Mouse (Mus musculus) limb, embryonic 13.5 days (tissue): Measurements from ENCODE around the gene 1810009A15Rik. TPM values are rescaled to one million over a fixed set of nuclear protein-coding genes. Genes with fewer than 3 reads are reported as not detected.
A peak's percentile ranks its signal among the peaks of the same experiment; 100 is the strongest.

ENCODE experiments used
- ATAC-seq: fragments of 200-750 bp; cut with Nextera tagmentation; 2 replicates; pipeline ENCODE4 v1.8.0; 2017; ENCODE audit warnings: low read depth, moderate number of reproducible peaks, moderate TSS enrichment; ENCODE audit not compliant: low FRiP score
- H3K27ac ChIP-seq: fragments of 300-500 bp; sonication (generic); 2 replicates; pipeline ENCODE4 v1.5.1; 2015; ENCODE audit warnings: inconsistent platforms, mild to moderate bottlenecking, moderate library complexity
- H3K27me3 ChIP-seq: fragments of 300-500 bp; sonication (generic); 2 replicates; pipeline ENCODE4 v1.6.1; 2015; ENCODE audit warnings: mild to moderate bottlenecking, inconsistent platforms
- H3K36me3 ChIP-seq: fragments of 300-500 bp; sonication (generic); 2 replicates; pipeline ENCODE4 v1.6.1; 2015; ENCODE audit warnings: inconsistent platforms, mild to moderate bottlenecking, moderate library complexity
- H3K4me1 ChIP-seq: fragments of 300-500 bp; sonication (generic); 2 replicates; pipeline ENCODE4 v1.6.1; 2015; ENCODE audit warnings: inconsistent platforms
- H3K4me2 ChIP-seq: fragments of 300-500 bp; sonication (generic); replicated peaks from 2 replicates; pipeline ENCODE4 v1.6.1; 2015; ENCODE audit warnings: inconsistent platforms, mild to moderate bottlenecking, moderate library complexity
- H3K4me3 ChIP-seq: fragments of 300-500 bp; sonication (generic); 2 replicates; pipeline ENCODE4 v1.5.1; 2015; ENCODE audit warnings: moderate library complexity, mild to moderate bottlenecking, inconsistent platforms
- H3K9ac ChIP-seq: fragments of 300-500 bp; sonication (generic); 2 replicates; pipeline ENCODE4 v1.6.1; 2015; ENCODE audit warnings: mild to moderate bottlenecking, inconsistent platforms
- H3K9me3 ChIP-seq: fragments of 300-500 bp; sonication (generic); 2 replicates; pipeline ENCODE4 v1.6.1; 2016; ENCODE audit warnings: inconsistent platforms
- WGBS: fragments of 180-500 bp; shearing (Covaris S2); methylation state at CpG from one replicate; pipeline ENCODE4 v1.1.7; 2015; 5-methylcytosine and 5-hydroxymethylcytosine counted together
- microRNA-seq: library from miRNA; unstranded; fragments of <30 nt; microRNA quantifications from one replicate; pipeline ENCODE4, GENCODE M21; 2016
- polyA plus RNA-seq: library from polyadenylated mRNA; unstranded; fragments of >200 nt; fragmentation: Nextera tagmentation; extraction: Ambion mirVana; gene quantifications from 2 replicates; pipeline ENCODE4 v1.2.1, GENCODE M21; 2015

1810009A15Rik gene
- polyA plus RNA-seq, 1 experiment from 2014 or later: 96.6 TPM

- Histone ChIP-seq H3K9me3 (no peaks in the 10 kb centered on the region), H3K27me3 (no peaks in the 10 kb centered on the region), H3K4me3 (peak within 1 kb of the TSS; percentile 80), H3K9ac (peak within 1 kb of the TSS; percentile 91), H3K36me3 (peaks cover 56% of the 10 kb centered on the region), H3K4me1 (peaks cover 11% of the 10 kb centered on the region), H3K4me2 (peak within 1 kb of the TSS; percentile 72), H3K27ac (peak within 1 kb of the TSS; percentile 74)
- peak; percentile 84 for ATAC-seq
- WGBS: under 1% methylated on average over 59 of the region's 74 CpGs
Observed at GRCm38 (mm10) chr19:8929224-8930088, 40.8 kb downstream of the 1810009A15Rik start, which contains the start of the genes Rom1 and Eml3. Gene Rom1 (minus strand): TSS chr19:8929356. Gene Eml3 (plus strand): TSS chr19:8929552.

GRCm38 (mm10) chr19:8930117-8930516 is 41.5 kb downstream of the 1810009A15Rik start:
- no peak for ATAC-seq
- Histone ChIP-seq H3K4me1 (peaks cover 11% of the 10 kb centered on the region), H3K9me3 (no peaks in the 10 kb centered on the region), H3K9ac (peak overlapping the region; percentile 91), H3K4me3 (peak overlapping the region; percentile 80), H3K4me2 (peak overlapping the region; percentile 72), H3K27me3 (no peaks in the 10 kb centered on the region), H3K27ac (peak overlapping the region; percentile 74; the same call in 1 of the 2 replicates), H3K36me3 (peaks cover 62% of the 10 kb centered on the region)
- WGBS: 7% methylated on average over 11 of the region's 11 CpGs

- Histone ChIP-seq H3K4me3 (peak overlapping the region; percentile 80), H3K36me3 (peaks cover 62% of the 10 kb centered on the region), H3K9me3 (no peaks in the 10 kb centered on the region), H3K4me2 (peak overlapping the region; percentile 72), H3K4me1 (peaks cover 11% of the 10 kb centered on the region), H3K9ac (peak overlapping the region; percentile 91), H3K27ac (no peak overlapping the region), H3K27me3 (no peaks in the 10 kb centered on the region)
- 73% methylated on average over 7 of the region's 7 CpGs for WGBS
- ATAC-seq: no peak
Observed at GRCm38 (mm10) chr19:8930771-8931170, 42.1 kb downstream of the 1810009A15Rik start.

GRCm38 (mm10) chr19:8936736-8937135 is 48.1 kb downstream of the 1810009A15Rik start:
- Histone ChIP-seq H3K4me2 (no peak overlapping the region), H3K36me3 (peaks cover 71% of the 10 kb centered on the region), H3K4me1 (peaks cover 14% of the 10 kb centered on the region), H3K9ac (no peak overlapping the region), H3K9me3 (no peaks in the 10 kb centered on the region), H3K4me3 (no peak overlapping the region), H3K27ac (no peak overlapping the region), H3K27me3 (no peaks in the 10 kb centered on the region)
- 86% methylated on average over 2 of the region's 2 CpGs for WGBS
- no peak for ATAC-seq

Small RNA genes lying within 50 kb of the gene (microRNA-seq; reads per million reads assigned to microRNA genes)
- not detected for gene Mir5136

Other genes with a start within 250 kb of the 1810009A15Rik start
- 0.71 and 1.0 TPM in 2 replicates for gene Chrm1, start 225.1 kb upstream of the 1810009A15Rik start, polyA plus RNA-seq
- gene Slc3a2, start 165.5 kb upstream of the 1810009A15Rik start, polyA plus RNA-seq: 101 and 103 TPM in 2 replicates
- 98.7 TPM in 2 replicates for gene Wdr74, start 153.0 kb upstream of the 1810009A15Rik start, polyA plus RNA-seq
- gene 1700092M07Rik, start 148.1 kb upstream of the 1810009A15Rik start, polyA plus RNA-seq: 2.1 TPM in 2 replicates
- gene Stx5a, start 147.4 kb upstream of the 1810009A15Rik start, polyA plus RNA-seq: 194 and 205 TPM in 2 replicates
- gene Nxf1, start 131.8 kb upstream of the 1810009A15Rik start, polyA plus RNA-seq: 214 and 217 TPM in 2 replicates
- gene Tmem223, start 117.9 kb upstream of the 1810009A15Rik start, polyA plus RNA-seq: 211 and 232 TPM in 2 replicates
- gene Tmem179b, start 114.4 kb upstream of the 1810009A15Rik start, polyA plus RNA-seq: 62.7 and 66.2 TPM in 2 replicates
- 31.9 and 32.8 TPM in 2 replicates for gene Taf6l, start 102.4 kb upstream of the 1810009A15Rik start, polyA plus RNA-seq
- 183 and 185 TPM in 2 replicates for gene Polr2g, start 90.3 kb upstream of the 1810009A15Rik start, polyA plus RNA-seq
- 6.0 and 6.7 TPM in 2 replicates for gene Zbtb3, start 86.3 kb upstream of the 1810009A15Rik start, polyA plus RNA-seq
- 67.1 and 73.4 TPM in 2 replicates for gene Ttc9c, start 69.5 kb upstream of the 1810009A15Rik start, polyA plus RNA-seq
- 5.9 and 6.3 TPM in 2 replicates for gene Hnrnpul2, start 68.8 kb upstream of the 1810009A15Rik start, polyA plus RNA-seq
- gene AC129217.1, start 59.1 kb upstream of the 1810009A15Rik start, polyA plus RNA-seq: not detected in 2 replicates
- 45.2 and 49.3 TPM in 2 replicates for gene Bscl2, start 51.4 kb upstream of the 1810009A15Rik start, polyA plus RNA-seq
- 8.7 and 8.8 TPM in 2 replicates for gene Gng3, start 49.7 kb upstream of the 1810009A15Rik start, polyA plus RNA-seq
- 0.75 and 0.93 TPM in 2 replicates for gene Lrrn4cl, start 38.1 kb upstream of the 1810009A15Rik start, polyA plus RNA-seq
- 179 TPM in 2 replicates for gene Ubxn1, start 17.4 kb upstream of the 1810009A15Rik start, polyA plus RNA-seq
- 66.7 and 70.4 TPM in 2 replicates for gene Uqcc3, start 7.9 kb upstream of the 1810009A15Rik start, polyA plus RNA-seq
- gene Lbhd1, start 5.1 kb upstream of the 1810009A15Rik start, polyA plus RNA-seq: 93.0 and 93.2 TPM in 2 replicates
- gene Gm49403, start 4.9 kb upstream of the 1810009A15Rik start, polyA plus RNA-seq: not detected in 2 replicates
- not detected in 2 replicates for gene Gm49416, start 73 bp downstream of the 1810009A15Rik start, polyA plus RNA-seq
- gene Ints5, start 4.2 kb downstream of the 1810009A15Rik start, polyA plus RNA-seq: 39.6 and 43.3 TPM in 2 replicates
- gene Ganab, start 9.2 kb downstream of the 1810009A15Rik start, polyA plus RNA-seq: 102 and 112 TPM in 2 replicates
- gene B3gat3, start 31.5 kb downstream of the 1810009A15Rik start, polyA plus RNA-seq: 49.9 and 53.0 TPM in 2 replicates
- 3.2 and 3.7 TPM in 2 replicates for gene Rom1, start 40.5 kb downstream of the 1810009A15Rik start, polyA plus RNA-seq
- gene Eml3, start 40.7 kb downstream of the 1810009A15Rik start, polyA plus RNA-seq: 36.9 and 37.2 TPM in 2 replicates
- 192 and 193 TPM in 2 replicates for gene Mta2, start 53.0 kb downstream of the 1810009A15Rik start, polyA plus RNA-seq
- 35.6 and 36.5 TPM in 2 replicates for gene Tut1, start 65.0 kb downstream of the 1810009A15Rik start, polyA plus RNA-seq
- 508 and 512 TPM in 2 replicates for gene Eef1g, start 78.2 kb downstream of the 1810009A15Rik start, polyA plus RNA-seq
- gene Ahnak, start 100.4 kb downstream of the 1810009A15Rik start, polyA plus RNA-seq: 35.2 and 35.6 TPM in 2 replicates
- not detected in 2 replicates for gene Scgb1a1, start 199.1 kb downstream of the 1810009A15Rik start, polyA plus RNA-seq
- 17.8 and 19.0 TPM in 2 replicates for gene Asrgl1, start 246.8 kb downstream of the 1810009A15Rik start, polyA plus RNA-seq